Mouse (Mus musculus) heart, embryonic 14.5 days (tissue): ENCODE measurements around the gene Ubtf. TPM values are rescaled to one million over a fixed set of nuclear protein-coding genes. Genes with fewer than 3 reads are reported as not detected.
A peak's percentile ranks its signal among the peaks of the same experiment; 100 is the strongest.
"Not testable (repeated sequence)": the region's sequence is repeated elsewhere in the genome, so short reads cannot be mapped to it uniquely, and the experiment has no call there.

Source experiments
- ATAC-seq: fragments of 200-750 bp; cut with Nextera tagmentation; 2 replicates; pipeline ENCODE4 v1.8.0; 2017; ENCODE audit warnings: low read depth, moderate TSS enrichment; ENCODE audit not compliant: insufficient number of reproducible peaks, insufficient read depth, low FRiP score
- H3K27ac ChIP-seq, 2 experiments: fragments of 200-500 bp in 1 of 2; fragments of 300-500 bp in 1 of 2; sonication (generic) in 1 of 2; replicated peaks in 1 of 2; 2 replicates each; pipeline ENCODE4 v1.5.1; 2012 to 2014; ENCODE audit warnings: low read depth in 2 of 2, low read length in 2 of 2, control low read depth in 1 of 2, mild to moderate bottlenecking in 1 of 2, mixed read lengths in 1 of 2; ENCODE audit not compliant: control insufficient read depth in 1 of 2, insufficient read depth in 1 of 2
- H3K27me3 ChIP-seq: fragments of 300-500 bp; sonication (generic); 2 replicates; pipeline ENCODE4 v1.6.1; 2014; ENCODE audit warnings: mild to moderate bottlenecking, low read length, control low read depth; ENCODE audit not compliant: control insufficient read depth, insufficient read depth
- H3K36me3 ChIP-seq: fragments of 300-500 bp; sonication (generic); 2 replicates; pipeline ENCODE4 v1.6.1; 2014; ENCODE audit warnings: mild to moderate bottlenecking, control low read depth, low read length, mixed read lengths; ENCODE audit not compliant: control insufficient read depth, insufficient read depth
- H3K4me1 ChIP-seq, 2 experiments: fragments of 200-500 bp in 1 of 2; fragments of 300-500 bp in 1 of 2; sonication (generic) in 1 of 2; 2 replicates each; pipeline ENCODE4 v1.6.1; 2012 to 2014; ENCODE audit warnings: low read length in 2 of 2, control low read depth in 1 of 2, mixed read lengths in 1 of 2; ENCODE audit not compliant: control insufficient read depth in 2 of 2, insufficient read depth in 2 of 2
- H3K4me2 ChIP-seq: fragments of 300-500 bp; sonication (generic); 2 replicates; pipeline ENCODE4 v1.6.1; 2014; ENCODE audit warnings: mild to moderate bottlenecking, low read length
- H3K4me3 ChIP-seq, 2 experiments: fragments of 200-500 bp in 1 of 2; fragments of 300-500 bp in 1 of 2; sonication (generic) in 1 of 2; 2 replicates each; pipeline ENCODE4 v1.5.1; 2012 to 2014; ENCODE audit warnings: low read length in 2 of 2, mild to moderate bottlenecking in 2 of 2, control low read depth in 1 of 2, low read depth in 1 of 2, moderate library complexity in 1 of 2; ENCODE audit not compliant: control insufficient read depth in 1 of 2, insufficient read depth in 1 of 2
- H3K9ac ChIP-seq: fragments of 300-500 bp; sonication (generic); 2 replicates; pipeline ENCODE4 v1.6.1; 2014; ENCODE audit warnings: mild to moderate bottlenecking, low read length
- H3K9me3 ChIP-seq: fragments of 300-500 bp; sonication (generic); 2 replicates; pipeline ENCODE4 v1.6.1; 2016; ENCODE audit warnings: low read length, control low read depth; ENCODE audit not compliant: control insufficient read depth
- WGBS: fragments of 180-500 bp; shearing (Covaris S2); extraction: QIAGEN DNeasy Blood & Tissue Kit; methylation state at CpG from one replicate; pipeline ENCODE4 v1.1.7; 2014; 5-methylcytosine and 5-hydroxymethylcytosine counted together
- polyA plus RNA-seq: library from polyadenylated mRNA; unstranded; fragments of >200 nt; fragmentation: Nextera tagmentation; extraction: Ambion mirVana; gene quantifications from 2 replicates; pipeline ENCODE4 v1.2.1, GENCODE M21; 2014

The Ubtf gene
- polyA plus RNA-seq, result 50.2 and 53.6 TPM in 2 replicates

DNA sequence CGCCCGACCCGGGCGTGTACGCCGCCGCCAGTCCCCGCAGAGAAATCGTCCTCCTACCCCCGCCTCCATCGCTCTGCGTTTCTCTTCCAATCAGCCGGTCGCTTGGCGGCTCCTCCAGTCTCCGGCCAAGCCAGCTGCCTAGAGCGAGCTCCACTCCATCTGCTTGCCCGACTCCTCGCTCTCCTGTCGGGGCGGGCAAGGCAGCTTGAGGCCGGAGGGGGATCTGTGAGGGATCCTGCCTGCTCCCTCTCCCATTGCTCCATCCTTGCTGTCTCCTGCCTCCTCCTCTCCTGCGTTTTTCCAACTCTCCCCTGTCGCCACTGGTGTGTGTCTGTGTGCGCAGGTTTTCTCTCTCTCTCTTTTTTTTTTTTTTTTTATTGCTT is at the start of gene Ubtf:
Ubtf (minus strand) TSS at position 333 of the 383 bp plus-strand sequence.
- Histone ChIP-seq H3K9ac (peak within 1 kb of the TSS; percentile 100), H3K9me3 (no peaks in the 10 kb centered on the region), H3K4me3 (peak within 1 kb of the TSS; percentile 96 to 100), H3K4me1 (peaks cover 3 to 23% of the 10 kb centered on the region in 2 experiments), H3K4me2 (peak within 1 kb of the TSS; percentile 87), H3K27ac (peak within 1 kb of the TSS; percentile 97 to 99), H3K36me3 (peaks cover 12% of the 10 kb centered on the region), H3K27me3 (no peaks in the 10 kb centered on the region)
- WGBS, result 0% methylated on average over 25 of the region's 25 CpGs
- no peak for ATAC-seq

DNA sequence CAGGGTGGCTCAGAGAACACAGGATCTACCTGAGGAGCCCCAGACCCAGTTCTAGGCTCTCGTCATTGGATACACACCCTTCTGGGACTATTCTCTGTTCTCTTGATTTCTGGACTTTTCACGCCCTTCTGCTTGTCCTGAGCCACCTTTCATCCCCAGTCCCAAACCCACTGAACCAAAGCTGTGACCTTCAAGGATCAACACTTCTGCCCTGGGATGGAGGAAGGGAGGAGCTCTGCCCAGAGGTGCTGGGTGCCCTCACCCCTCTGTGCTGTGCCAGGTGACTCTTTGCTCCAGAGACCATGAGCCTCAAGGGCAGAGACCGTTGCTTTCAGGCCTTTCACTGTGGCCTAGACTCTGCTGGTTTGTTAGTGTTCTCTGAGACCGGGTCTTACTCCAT is 49.7 kb upstream of the Ubtf start:
- Histone ChIP-seq H3K9me3 (no peaks in the 10 kb centered on the region), H3K27me3 (no peaks in the 10 kb centered on the region; the same call in 1 of the 2 replicates), H3K4me1 (no peaks in the 10 kb centered on the region; a peak in 1 of 4 replicates), H3K4me3 (no peak overlapping the region), H3K4me2 (no peak overlapping the region), H3K36me3 (no peaks in the 10 kb centered on the region), H3K9ac (no peak overlapping the region), H3K27ac (no peak overlapping the region)
- 86% methylated on average over 4 of the region's 4 CpGs for WGBS
- ATAC-seq, result no peak

DNA sequence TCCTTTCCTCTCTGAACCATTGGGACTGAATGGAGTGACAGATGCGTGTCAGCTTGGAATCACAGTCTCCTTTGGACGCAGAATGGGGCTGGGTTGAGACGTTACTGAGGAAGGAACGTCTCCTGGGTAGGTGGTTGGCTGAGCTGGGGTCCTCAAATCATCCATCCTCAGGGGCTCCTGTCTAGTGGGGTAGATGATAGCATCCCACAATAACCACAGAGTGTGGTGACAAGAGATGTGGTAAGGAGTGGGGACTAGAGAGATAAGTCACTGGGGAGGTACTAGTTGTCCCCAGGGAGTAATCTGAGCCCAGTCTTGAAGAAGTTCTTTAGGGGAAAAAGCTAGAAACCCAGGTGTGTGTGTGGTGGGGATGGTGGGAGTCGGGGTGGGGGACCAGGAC is 48.8 kb upstream of the Ubtf start:
- H3K9ac ChIP-seq, result no peak overlapping the region
- ATAC-seq, result no peak
- 66% methylated on average over 5 of the region's 5 CpGs for WGBS

DNA sequence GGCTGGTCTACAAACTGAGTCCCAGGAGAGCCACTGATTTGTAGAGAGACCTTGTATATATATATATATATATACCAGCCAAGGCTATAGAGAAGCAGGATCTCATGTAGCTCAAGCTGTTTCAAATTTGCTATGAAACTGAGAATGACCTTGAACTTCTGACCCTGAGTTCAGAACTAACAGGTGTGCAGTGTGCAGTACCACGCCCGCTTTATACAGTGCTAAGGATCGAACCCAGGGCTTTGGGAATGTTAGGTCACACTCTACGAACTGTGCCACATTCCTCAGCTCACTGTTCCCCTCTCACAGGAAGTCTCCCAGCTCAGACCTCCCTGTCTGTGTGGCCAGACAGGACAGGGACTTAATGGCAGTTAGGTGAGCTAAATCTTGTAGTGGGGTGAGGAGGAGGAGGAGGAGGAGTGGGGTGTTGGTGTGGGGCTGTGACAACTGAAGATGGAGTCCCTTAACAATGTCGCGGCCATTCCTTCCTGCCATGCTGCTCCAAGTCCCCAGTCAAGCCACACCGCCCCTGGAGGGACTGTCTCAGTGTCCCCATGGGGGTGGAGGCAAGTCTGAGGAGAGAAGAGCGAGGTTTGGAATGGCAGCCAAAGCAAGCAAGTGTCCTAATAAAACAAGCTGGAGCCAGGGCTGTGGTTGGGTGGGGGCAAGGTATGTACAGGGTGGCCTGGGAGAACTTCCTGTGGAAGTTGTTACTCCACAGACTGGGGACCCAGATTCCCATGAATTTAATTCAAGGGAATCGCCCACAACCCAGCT is 48.1 kb upstream of the Ubtf start:
- WGBS, result 69% methylated on average over 9 of the region's 9 CpGs
- Histone ChIP-seq H3K27ac (no peak overlapping the region), H3K4me2 (no peak overlapping the region), H3K9me3 (no peaks in the 10 kb centered on the region), H3K27me3 (no peaks in the 10 kb centered on the region; the same call in 1 of the 2 replicates), H3K4me1 (no peaks in the 10 kb centered on the region; a peak in 1 of 4 replicates), H3K36me3 (no peaks in the 10 kb centered on the region), H3K4me3 (no peak overlapping the region), H3K9ac (no peak overlapping the region)
- ATAC-seq, result no peak

More for the DNA sequence above, 48.8 kb upstream of the Ubtf start:
- H3K27me3 ChIP-seq, result no peaks in the 10 kb centered on the region; the same call in 1 of the 2 replicates
- no peak overlapping the region for H3K27ac ChIP-seq
- H3K4me1 ChIP-seq, result no peaks in the 10 kb centered on the region; a peak in 1 of 4 replicates
- H3K4me3 ChIP-seq, result no peak overlapping the region
- H3K4me2 ChIP-seq, result no peak overlapping the region
- H3K9me3 ChIP-seq, result no peaks in the 10 kb centered on the region
- H3K36me3 ChIP-seq, result no peaks in the 10 kb centered on the region

DNA sequence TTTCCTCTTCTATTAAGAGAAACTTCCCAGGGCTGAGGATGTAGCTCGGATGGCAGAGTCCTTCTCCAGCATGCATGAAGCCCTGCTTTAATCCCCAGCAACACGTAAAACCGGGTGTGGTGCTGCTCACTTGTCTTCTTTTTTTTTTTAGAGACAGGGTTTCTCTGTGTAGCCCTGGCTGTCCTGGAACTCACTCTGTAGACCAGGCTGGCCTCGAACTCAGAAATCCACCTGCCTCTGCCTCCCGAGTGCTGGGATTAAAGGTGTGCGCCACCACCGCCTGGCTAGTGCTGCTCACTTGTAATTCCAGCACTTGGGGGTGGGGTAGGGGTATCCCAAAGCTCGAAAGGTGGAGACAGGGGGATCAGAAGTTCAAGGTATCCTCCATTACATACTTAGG is 46.6 kb upstream of the Ubtf start, which contains the start of gene Slc4a1:
Slc4a1 (minus strand) TSS at position 101 of the 400 bp plus-strand sequence.
- H3K4me2 ChIP-seq, H3K4me3 ChIP-seq, H3K36me3 ChIP-seq, H3K27ac ChIP-seq, H3K9me3 ChIP-seq, ATAC-seq, H3K27me3 ChIP-seq, H3K4me1 ChIP-seq, H3K9ac ChIP-seq: not testable (repeated sequence)
- WGBS, result 79% methylated on average over 8 of the region's 8 CpGs

DNA sequence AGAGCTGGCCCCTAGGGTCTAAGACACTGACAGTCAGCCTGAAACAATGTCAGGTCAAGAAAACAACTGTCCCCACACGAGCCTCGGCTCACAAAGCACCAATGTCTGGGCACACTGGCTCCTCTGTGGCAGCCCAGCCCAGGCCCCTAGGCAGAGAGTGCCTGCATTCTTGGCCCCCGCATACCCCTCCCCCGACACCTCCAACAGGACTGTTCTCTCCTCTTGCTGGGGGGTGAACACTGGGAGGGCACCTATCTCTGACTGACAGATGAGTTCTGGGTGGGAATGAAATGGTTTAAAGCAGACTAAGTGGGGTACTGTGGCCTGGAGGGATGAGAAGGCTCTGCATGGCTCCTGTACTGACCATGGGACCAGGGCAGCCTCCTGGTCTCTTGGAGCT is 46.2 kb upstream of the Ubtf start:
- Histone ChIP-seq H3K9me3 (no peaks in the 10 kb centered on the region), H3K4me2 (no peak overlapping the region), H3K27ac (no peak overlapping the region), H3K36me3 (no peaks in the 10 kb centered on the region), H3K27me3 (peaks cover 8% of the 10 kb centered on the region), H3K4me1 (no peaks in the 10 kb centered on the region; a peak in 1 of 4 replicates), H3K4me3 (no peak overlapping the region), H3K9ac (no peak overlapping the region)
- ATAC-seq, result no peak
- WGBS, result 28% methylated on average over 4 of the region's 4 CpGs

DNA sequence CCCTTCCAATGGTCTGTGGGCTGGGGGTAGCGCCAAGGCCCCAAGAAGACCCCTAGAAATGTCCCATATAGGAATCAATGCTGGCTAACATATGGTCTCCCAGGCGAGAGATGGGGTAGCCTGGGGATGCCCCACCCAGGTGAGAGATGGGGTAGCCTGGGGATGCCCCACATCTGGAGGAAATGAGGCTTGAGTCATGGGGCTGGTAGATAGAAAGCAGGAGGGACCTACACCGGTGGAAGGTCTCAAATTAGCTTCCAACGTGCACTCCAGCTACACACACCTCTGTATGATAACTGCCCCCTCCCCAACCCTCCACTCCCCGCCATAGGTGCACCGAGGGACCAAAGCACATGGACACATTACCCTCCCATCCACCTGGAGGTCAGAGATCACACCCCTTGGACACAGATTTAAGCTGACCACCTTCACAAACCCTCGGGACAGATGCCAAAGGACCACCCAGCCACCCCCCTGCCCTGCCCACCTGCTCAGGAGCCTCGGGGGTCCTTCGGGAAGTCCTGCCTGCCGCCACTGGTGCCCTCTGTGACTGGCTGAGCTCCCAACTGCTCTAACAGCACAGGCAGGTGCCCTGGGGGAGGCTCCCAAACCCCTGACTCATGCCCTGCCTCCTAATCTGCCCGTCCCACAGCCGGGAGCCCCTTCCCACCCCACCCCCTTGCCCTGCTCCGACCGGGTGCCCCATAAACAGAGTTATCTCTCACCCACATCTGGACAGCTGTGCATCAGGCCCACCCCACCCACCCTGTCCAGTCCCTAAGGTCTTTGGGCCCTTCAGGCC is 45.2 kb upstream of the Ubtf start:
- Histone ChIP-seq H3K9ac (no peak overlapping the region), H3K27ac (no peak overlapping the region), H3K4me1 (no peaks in the 10 kb centered on the region; a peak in 1 of 4 replicates), H3K36me3 (no peaks in the 10 kb centered on the region), H3K4me3 (no peak overlapping the region), H3K4me2 (no peak overlapping the region), H3K9me3 (no peaks in the 10 kb centered on the region), H3K27me3 (peaks cover 8% of the 10 kb centered on the region)
- ATAC-seq, result peak; percentile 48; the same call in 1 of the 2 replicates
- 73% methylated on average over 14 of the region's 14 CpGs for WGBS
